Mouse (Mus musculus) kidney, postnatal 10 days (tissue): ENCODE measurements around the gene Sh3bp1.

Source experiments
- DNase-seq: peaks from one replicate; pipeline ENCODE4 v3.0.0; 2021; ENCODE audit warnings: mixed read lengths

The Sh3bp1 gene

GRCm38 (mm10) chr15:78948152-78948725 is 48.7 kb downstream of the Sh3bp1 start:
- DNase-seq = no peak

GRCm38 (mm10) chr15:78948883-78949282 is 49.3 kb downstream of the Sh3bp1 start:
- DNase-seq = no peak

GRCm38 (mm10) chr15:78955663-78956062 is 56.1 kb downstream of the Sh3bp1 start:
- DNase-seq = no peak

GRCm38 (mm10) chr15:78956351-78956750 is 56.8 kb downstream of the Sh3bp1 start:
- no peak for DNase-seq

GRCm38 (mm10) chr15:78957021-78957420 is 57.5 kb downstream of the Sh3bp1 start:
- no peak for DNase-seq

GRCm38 (mm10) chr15:78959537-78959936 is 60.0 kb downstream of the Sh3bp1 start:
- DNase-seq = no peak

- no peak for DNase-seq
These were observed 60.5 kb downstream of the Sh3bp1 start for GRCm38 (mm10) chr15:78960088-78960487.
